In genomic region chr1:181284301-181285197, GRCm38 (mm10) we compare ENCODE assay signal across 11 mouse cellular contexts.
A peak's percentile ranks its signal among the peaks of the same experiment; 100 is the strongest.
DNase-seq lines count a peak whose midpoint lies in the region; TF ChIP-seq lines count a peak whose summit lies in the region.
"Had no signal": no experiment of that assay in that cellular context is flagged by ENCODE, and none has a peak within 500 bp of the region (broad histone marks: within the 10 kb centered on the region; RNA-seq: fewer than 3 reads in every experiment).

No protein-coding gene starts in this region.

- no peaks in the 10 kb centered on the region for H3K36me3 ChIP-seq in E14TG2a.4 (ENCODE audit: insufficient read depth, low read length)
- H3K36me3 ChIP-seq: limb, embryonic 15.5 days had no signal

- no peak for TF ChIP-seq POLR2A in bone marrow, adult 2 months (IDR thresholded peaks at IDR 0.05; ENCODE audit: borderline replicate concordance, control insufficient read depth, low read depth, low read length)

- no peaks in the 10 kb centered on the region for H3K27me3 ChIP-seq in E14TG2a.4 (ENCODE audit: insufficient read depth, low read length)
- H3K27me3 ChIP-seq: limb, embryonic 15.5 days had no signal

- TF ChIP-seq CTCF in left cerebral cortex, adult 2 months (IDR thresholded peaks at IDR 0.05), result peak; percentile 35
- TF ChIP-seq CTCF in E14TG2a.4 (conservative IDR thresholded peaks at IDR 0.05; ENCODE audit: low read length), result peak; percentile 36
- 0 out of 2 replicates have a peak, but pooled peaks have one; percentile 9 for TF ChIP-seq CTCF in bone marrow, adult 2 months (IDR thresholded peaks at IDR 0.05; ENCODE audit: control insufficient read depth, insufficient read depth, low read length)

- peaks cover 16% of the 10 kb centered on the region for H3K9me3 ChIP-seq in E14TG2a.4 (ENCODE audit: low read length)
- H3K9me3 ChIP-seq: limb, embryonic 15.5 days had no signal

- H3K4me3 ChIP-seq in left cerebral cortex, adult 2 months, result no peak overlapping the region
- H3K4me3 ChIP-seq in E14TG2a.4 (replicated peaks; ENCODE audit: low read length), result no peak overlapping the region
- H3K4me3 ChIP-seq in bone marrow, adult 2 months (replicated peaks; ENCODE audit: control insufficient read depth, low read depth, low read length), result no peak overlapping the region
- H3K4me3 ChIP-seq: limb, embryonic 15.5 days; myocyte had no signal

- intact Hi-C loops in left cerebral cortex, adult 2 months (cut with DNase I), result no loop called here
- intact Hi-C loops in left cerebral cortex, postnatal 25 days (cut with DNase I), result no loop called here

- H3K27ac ChIP-seq in left cerebral cortex, adult 2 months, result no peak overlapping the region
- H3K27ac ChIP-seq in bone marrow, adult 2 months (ENCODE audit: control insufficient read depth, insufficient read depth, low read depth, low read length, poor library complexity), result no peak overlapping the region

- H3K4me1 ChIP-seq in E14TG2a.4 (replicated peaks; ENCODE audit: low read depth, low read length), result no peaks in the 10 kb centered on the region
- no peaks in the 10 kb centered on the region for H3K4me1 ChIP-seq in bone marrow, adult 2 months (ENCODE audit: control insufficient read depth, insufficient read depth, low read length)

- DNase-seq in left cerebral cortex, adult 2 months (ENCODE audit: extremely low spot score in 1 of 2, low spot score in 2 of 2), result no peak
- no peak for DNase-seq in left cerebral cortex, postnatal 25 days (ENCODE audit: low spot score in 2 of 2)
- peak; percentile 36 for DNase-seq in naive thymus-derived CD4-positive, alpha-beta T cell, adult 2 months (ENCODE audit: low read depth)
- DNase-seq in left cerebral cortex, adult 18-20 months (ENCODE audit: low spot score in 2 of 2), result no peak
- DNase-seq in right cerebral cortex, adult 2 months (ENCODE audit: low spot score in 2 of 2), result no peak
- DNase-seq: kidney, postnatal 4 days; right cerebral cortex, postnatal 4 days had no signal

- WGBS in bone marrow, adult 2 months, result 67% methylated on average over 10 of the region's 10 CpGs
